Mouse (Mus musculus): Measurements from ENCODE around the gene Mrps7. TPM values are rescaled to one million over a fixed set of nuclear protein-coding genes. Genes with fewer than 3 reads are reported as not detected.

Gene Mrps7
- polyA plus RNA-seq (2012; rRNA removed) = 35.5 and 36.7 TPM in 2 replicates

DNA sequence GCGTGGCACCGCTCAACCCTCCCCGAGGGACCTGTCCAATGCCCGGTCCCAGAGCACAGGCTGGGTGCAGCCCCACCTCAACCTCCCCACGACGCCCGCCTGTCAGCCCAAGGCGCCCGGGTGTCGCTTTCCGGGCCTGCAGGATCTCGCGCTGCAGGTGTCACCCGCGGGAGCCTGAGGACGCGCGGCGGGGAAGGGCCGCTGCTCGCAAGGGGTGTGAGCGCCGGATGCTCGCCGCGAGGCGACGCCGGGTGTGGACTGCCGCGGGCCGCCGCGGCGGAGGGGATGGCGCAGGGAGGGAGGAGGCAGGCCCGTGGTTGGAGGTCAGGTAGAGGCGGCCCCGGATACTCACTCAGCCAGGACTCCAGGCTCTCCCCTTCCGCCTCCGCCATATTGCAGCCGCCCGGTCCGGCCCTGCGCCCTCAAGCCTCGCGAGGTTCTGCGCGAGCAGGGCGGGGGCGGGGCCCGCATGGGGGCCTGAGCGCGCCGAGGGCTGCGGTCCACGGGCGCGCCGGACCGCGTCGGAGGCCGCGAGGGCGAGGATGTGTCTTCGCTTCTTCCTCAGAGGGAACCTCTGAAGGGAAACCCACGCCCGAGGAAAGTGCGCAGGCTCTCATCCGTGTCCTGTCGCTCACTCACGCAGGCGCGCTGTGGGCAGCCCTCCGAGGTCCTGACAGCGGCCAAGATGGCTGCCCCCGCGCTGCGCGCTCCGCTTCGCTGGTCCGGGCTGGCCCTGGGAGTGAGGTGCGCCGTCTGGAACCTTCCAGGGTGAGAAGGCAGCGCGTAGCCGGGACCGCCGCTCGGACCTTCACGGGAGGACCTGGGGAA is at the start of gene Mrps7, which contains the start of gene Gga3:
Gene Mrps7, plus strand, starts transcription at position 450 of the 828 bp plus-strand sequence.
Gene Gga3, minus strand, starts transcription at position 576 of the 828 bp plus-strand sequence.
- no peak for TF ChIP-seq CTCF (IDR thresholded peaks at IDR 0.05; ENCODE audit: borderline replicate concordance, extremely low read depth, insufficient read depth, insufficient read length)
- peak; percentile 88 for TF ChIP-seq POLR2A (IDR thresholded peaks at IDR 0.05; ENCODE audit: borderline replicate concordance, extremely low read depth, insufficient read depth, insufficient read length, poor library complexity, severe bottlenecking)
- peak; percentile 96 for DNase-seq (ENCODE audit: low read depth)

- DNase-seq (ENCODE audit: low read depth) = no peak
- TF ChIP-seq POLR2A (IDR thresholded peaks at IDR 0.05; ENCODE audit: borderline replicate concordance, extremely low read depth, insufficient read depth, insufficient read length, poor library complexity, severe bottlenecking) (no peak), CTCF (IDR thresholded peaks at IDR 0.05; ENCODE audit: borderline replicate concordance, extremely low read depth, insufficient read depth, insufficient read length) (no peak)
Observed at GRCm38 (mm10) chr11:115555717-115556116, 48.0 kb upstream of the Mrps7 start.

GRCm38 (mm10) chr11:115563406-115563805 is 40.3 kb upstream of the Mrps7 start:
- TF ChIP-seq POLR2A (IDR thresholded peaks at IDR 0.05; ENCODE audit: borderline replicate concordance, extremely low read depth, insufficient read depth, insufficient read length, poor library complexity, severe bottlenecking) (no peak), CTCF (IDR thresholded peaks at IDR 0.05; ENCODE audit: borderline replicate concordance, extremely low read depth, insufficient read depth, insufficient read length) (no peak)
- peak; percentile 33 for DNase-seq (ENCODE audit: low read depth)

GRCm38 (mm10) chr11:115564064-115564809 is 39.5 kb upstream of the Mrps7 start, which contains the start of gene Nup85:
Gene Nup85, plus strand, starts transcription at chr11:115564434.
- TF ChIP-seq CTCF (IDR thresholded peaks at IDR 0.05; ENCODE audit: borderline replicate concordance, extremely low read depth, insufficient read depth, insufficient read length) (no peak), POLR2A (IDR thresholded peaks at IDR 0.05; ENCODE audit: borderline replicate concordance, extremely low read depth, insufficient read depth, insufficient read length, poor library complexity, severe bottlenecking) (peak; percentile 84)
- peak; percentile 98 for DNase-seq (ENCODE audit: low read depth)

GRCm38 (mm10) chr11:115564961-115565360 is 38.8 kb upstream of the Mrps7 start:
- TF ChIP-seq CTCF (IDR thresholded peaks at IDR 0.05; ENCODE audit: borderline replicate concordance, extremely low read depth, insufficient read depth, insufficient read length) = no peak
- no peak for TF ChIP-seq POLR2A (IDR thresholded peaks at IDR 0.05; ENCODE audit: borderline replicate concordance, extremely low read depth, insufficient read depth, insufficient read length, poor library complexity, severe bottlenecking)
- DNase-seq (ENCODE audit: low read depth) = no peak

DNA sequence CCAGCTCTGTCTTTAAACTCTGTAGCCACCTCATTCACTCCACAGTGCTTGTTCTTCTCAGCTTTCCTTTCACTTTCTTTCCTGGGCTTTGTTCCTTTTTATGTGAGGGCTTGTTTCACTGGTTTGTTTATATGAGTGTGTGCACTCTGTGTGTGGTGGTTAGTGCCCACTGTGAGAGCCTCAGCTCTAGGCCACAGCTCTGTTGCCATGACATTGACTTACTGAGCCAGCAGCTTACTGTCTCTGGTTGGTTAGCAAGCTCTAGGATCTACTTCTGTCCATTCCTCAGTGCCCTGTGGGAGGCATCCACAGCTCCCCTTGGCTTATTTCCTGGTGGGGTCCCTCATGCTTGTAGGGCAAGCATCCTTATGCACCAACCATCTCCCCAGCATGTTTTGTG is 24.6 kb upstream of the Mrps7 start:
- TF ChIP-seq POLR2A (IDR thresholded peaks at IDR 0.05; ENCODE audit: borderline replicate concordance, extremely low read depth, insufficient read depth, insufficient read length, poor library complexity, severe bottlenecking) = no peak
- no peak for TF ChIP-seq CTCF (IDR thresholded peaks at IDR 0.05; ENCODE audit: borderline replicate concordance, extremely low read depth, insufficient read depth, insufficient read length)
- DNase-seq (ENCODE audit: low read depth) = no peak

DNA sequence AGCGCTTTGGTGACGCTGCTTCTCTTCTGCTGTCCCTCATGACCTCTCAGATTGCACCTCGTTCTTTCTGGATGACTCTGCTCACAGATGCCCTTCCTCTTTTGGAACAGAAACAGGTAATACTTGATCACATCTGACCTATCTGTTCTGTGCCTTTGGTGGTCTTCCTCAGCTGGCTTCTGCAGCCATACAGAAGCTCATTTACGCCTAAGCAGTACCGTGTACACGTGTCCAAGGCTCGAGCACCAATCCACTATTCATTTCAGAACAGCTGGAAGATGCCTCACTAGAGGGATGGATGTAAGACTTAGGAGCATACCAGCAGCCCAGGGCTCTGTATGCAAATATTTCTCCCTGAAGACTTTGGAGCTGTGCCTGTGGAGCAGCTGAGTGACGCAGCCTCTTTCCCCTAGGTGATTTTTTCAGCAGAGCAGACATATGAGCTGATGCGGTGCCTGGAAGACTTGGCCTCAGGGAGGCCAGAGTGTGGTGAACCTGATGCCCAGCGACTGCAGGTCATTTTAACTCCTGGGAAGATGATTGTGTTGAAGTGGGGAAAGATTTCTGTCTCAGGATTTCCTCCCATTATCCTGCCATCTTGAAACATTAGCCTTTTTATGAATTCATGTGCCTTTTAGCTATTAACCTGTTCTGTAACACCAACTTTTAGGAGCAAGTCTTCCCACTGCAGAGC is 20.7 kb upstream of the Mrps7 start:
- no peak for TF ChIP-seq POLR2A (IDR thresholded peaks at IDR 0.05; ENCODE audit: borderline replicate concordance, extremely low read depth, insufficient read depth, insufficient read length, poor library complexity, severe bottlenecking)
- no peak for TF ChIP-seq CTCF (IDR thresholded peaks at IDR 0.05; ENCODE audit: borderline replicate concordance, extremely low read depth, insufficient read depth, insufficient read length)
- DNase-seq (ENCODE audit: low read depth) = no peak

DNA sequence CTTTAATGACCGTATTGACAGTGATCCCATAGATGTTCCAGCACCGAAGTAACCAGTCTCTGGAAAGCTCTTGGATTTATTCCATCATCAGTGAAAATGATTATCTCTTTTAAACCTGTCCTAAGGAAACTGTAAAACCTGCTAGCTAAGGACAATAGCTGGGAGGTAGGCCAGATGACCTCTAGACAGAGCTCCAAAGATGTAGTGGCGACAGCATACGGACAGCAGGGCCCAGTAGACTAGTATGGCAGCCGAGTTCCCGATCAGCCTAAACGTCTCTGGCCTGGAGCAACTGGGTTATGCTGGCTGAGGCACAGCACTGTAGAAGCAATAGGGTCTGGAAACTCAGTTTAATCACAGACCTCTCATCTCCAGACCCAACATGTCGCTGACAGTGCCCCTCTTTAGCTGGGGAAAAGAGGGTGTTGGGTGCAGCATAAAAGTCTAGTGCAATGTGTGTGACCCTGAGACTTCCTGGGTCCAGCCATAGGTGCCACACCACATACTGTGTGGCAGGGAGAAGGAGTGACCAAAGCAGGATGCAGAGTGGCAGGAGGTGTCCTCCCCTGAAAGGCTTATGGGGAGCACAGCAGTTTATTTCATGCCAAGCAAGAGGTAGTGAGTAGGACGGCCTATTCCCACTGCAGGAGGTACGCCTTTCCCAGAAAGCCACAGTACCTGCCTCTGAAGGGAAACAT is 19.2 kb upstream of the Mrps7 start:
- TF ChIP-seq CTCF (IDR thresholded peaks at IDR 0.05; ENCODE audit: borderline replicate concordance, extremely low read depth, insufficient read depth, insufficient read length) = no peak
- TF ChIP-seq POLR2A (IDR thresholded peaks at IDR 0.05; ENCODE audit: borderline replicate concordance, extremely low read depth, insufficient read depth, insufficient read length, poor library complexity, severe bottlenecking) = no peak

DNA sequence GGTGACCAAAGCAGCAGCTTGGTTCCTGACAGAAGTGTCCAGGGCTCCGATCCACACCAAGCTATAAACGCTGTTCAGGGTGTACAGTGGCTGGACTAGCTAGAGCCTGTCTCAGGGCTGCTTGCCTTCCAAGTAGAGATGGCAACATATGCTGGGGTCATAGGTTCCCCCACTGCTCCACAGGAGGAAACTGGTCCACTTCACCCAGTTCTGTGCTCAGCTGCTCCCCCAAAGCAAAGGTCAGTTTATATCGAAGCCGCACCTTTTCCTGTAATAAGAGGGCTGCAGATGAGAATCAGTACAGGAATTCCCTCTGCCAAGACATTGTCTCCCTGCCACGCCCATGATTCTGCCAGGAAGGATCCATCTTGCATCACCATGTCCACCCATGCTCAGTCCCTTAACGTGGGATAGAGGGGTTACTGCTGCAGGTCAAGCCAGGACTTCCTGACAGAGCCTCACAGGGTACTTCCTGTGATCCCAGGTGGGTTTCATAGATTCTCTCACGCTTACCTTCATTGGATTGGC is 18.1 kb upstream of the Mrps7 start:
- DNase-seq (ENCODE audit: low read depth) = no peak
- TF ChIP-seq CTCF (IDR thresholded peaks at IDR 0.05; ENCODE audit: borderline replicate concordance, extremely low read depth, insufficient read depth, insufficient read length) = no peak
- no peak for TF ChIP-seq POLR2A (IDR thresholded peaks at IDR 0.05; ENCODE audit: borderline replicate concordance, extremely low read depth, insufficient read depth, insufficient read length, poor library complexity, severe bottlenecking)

More for the DNA sequence above, 19.2 kb upstream of the Mrps7 start:
- DNase-seq (ENCODE audit: low read depth) = no peak

- no peak for DNase-seq (ENCODE audit: low read depth)
- TF ChIP-seq POLR2A (IDR thresholded peaks at IDR 0.05; ENCODE audit: borderline replicate concordance, extremely low read depth, insufficient read depth, insufficient read length, poor library complexity, severe bottlenecking) (no peak), CTCF (IDR thresholded peaks at IDR 0.05; ENCODE audit: borderline replicate concordance, extremely low read depth, insufficient read depth, insufficient read length) (no peak)
Observed at GRCm38 (mm10) chr11:115586403-115586802, 17.3 kb upstream of the Mrps7 start.
